Mouse (Mus musculus) ovary, adult 18-20 months (tissue): ENCODE results near the gene Rab15.

ENCODE experiments used
- DNase-seq: peaks from one replicate; pipeline ENCODE4 v3.0.0; 2022; ENCODE audit warnings: low spot score, mixed read lengths

Gene Rab15

DNA sequence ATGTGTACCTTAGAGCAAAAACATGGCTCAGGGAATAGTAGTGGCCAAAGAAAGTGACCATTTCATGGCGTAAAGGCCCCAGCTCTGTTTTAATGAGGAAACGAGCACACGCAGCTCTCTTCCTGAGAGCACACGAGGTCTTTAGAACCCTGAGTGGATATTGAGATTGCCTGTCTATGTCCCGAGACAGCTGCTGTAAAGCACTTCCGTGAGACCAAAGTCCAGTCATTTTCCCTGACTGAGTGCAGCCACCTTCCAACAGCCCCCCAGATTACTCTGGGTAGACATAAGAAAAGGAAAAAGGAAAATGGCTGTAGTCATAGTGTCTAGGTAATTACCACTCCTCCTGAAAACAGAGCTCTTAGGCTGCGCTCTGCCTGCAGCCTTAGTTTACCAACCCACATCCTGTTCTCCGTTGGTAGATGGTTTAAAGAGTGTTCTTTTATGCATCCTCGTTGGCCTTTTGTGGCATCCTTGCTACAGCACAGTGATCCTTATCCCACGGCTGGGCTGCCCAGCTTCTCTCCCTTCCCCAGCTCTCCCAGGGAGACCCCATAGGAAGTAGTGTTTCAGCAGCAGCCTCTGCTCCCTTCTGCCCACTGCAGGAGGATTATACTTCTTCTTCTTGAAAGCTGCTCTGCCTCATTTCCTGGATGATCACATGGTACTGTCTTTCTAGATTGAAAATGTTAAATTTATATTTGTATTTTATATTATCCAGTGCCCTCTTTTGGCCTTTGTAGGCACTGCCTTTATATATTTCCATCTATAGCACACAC is 44.2 kb downstream of the Rab15 start:
- DNase-seq: no peak

DNA sequence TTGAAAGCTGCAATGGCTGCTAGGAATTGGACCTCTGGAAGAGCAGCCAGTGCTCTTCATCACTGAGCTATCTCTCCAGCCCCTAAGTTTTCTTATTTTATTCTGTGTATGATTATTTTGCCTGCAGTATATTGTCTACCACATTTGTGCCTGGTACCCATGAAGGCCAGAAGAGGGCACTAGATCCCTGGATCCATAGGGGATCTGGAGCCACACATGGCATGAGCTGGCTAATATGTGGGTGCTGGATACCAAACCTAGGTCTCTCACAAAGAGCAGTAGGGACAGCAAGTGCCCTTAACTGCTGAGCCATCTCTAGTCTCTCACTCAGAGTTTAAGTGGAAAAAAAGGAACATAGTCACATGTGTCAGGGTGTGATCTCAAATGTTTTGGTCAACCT is 44.9 kb downstream of the Rab15 start:
- no peak for DNase-seq

DNA sequence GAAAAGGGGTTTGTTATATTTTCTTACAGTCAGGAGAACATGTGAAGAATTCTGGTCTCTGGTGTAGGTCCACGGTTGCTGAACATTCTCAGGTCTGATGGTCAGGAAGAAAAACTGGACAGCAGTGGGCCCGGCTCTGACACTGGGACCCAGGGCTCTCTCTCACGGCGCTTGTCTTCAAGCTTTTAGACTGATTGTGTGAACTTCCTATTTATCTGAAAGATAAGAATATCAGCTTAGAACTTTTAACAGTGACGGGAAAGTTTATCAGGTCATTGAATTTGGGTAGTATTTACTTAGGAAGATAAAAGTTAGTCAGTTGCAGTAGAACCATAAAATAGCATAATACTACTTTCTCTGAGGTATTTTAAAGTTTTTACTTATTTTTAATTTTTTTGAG is 45.8 kb downstream of the Rab15 start:
- no peak for DNase-seq

DNA sequence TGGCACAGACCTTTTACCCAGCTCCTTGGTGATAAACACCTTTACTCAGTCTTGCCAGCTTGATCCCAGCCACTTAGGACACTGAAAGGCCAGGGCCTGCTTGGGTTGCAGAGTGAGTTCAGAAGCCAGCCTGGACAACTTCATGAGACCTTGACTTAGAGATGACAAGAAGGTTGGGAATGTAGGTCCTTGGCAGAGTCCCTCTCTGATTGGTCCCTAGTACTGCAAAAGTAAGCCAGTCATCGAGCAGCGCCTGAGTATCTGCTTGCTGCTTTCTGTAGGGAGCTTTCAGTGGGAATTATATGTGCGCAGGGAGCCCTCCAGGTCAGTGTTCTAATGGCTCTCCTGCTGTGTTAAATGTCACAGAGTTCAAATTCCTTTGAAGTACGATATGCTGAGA is 47.6 kb downstream of the Rab15 start:
- DNase-seq: no peak

DNA sequence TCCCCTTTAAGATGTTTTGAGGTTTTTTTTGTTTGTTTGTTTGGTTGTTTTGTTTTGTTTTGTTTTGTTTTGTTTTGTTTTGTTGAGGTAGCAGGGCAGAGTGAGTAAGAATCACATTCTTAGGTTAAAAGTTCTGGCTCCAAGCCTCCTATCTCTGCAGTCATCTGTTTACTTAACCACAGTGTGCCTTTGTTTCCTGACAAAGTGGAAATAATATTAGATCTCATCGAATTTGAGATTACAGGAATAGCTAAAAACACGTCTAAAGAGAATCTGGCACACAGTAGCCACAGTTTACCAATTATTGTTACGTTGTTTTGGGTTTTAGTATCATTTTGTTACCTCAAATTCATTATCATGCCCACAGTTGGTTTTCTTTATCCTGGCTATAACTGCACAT is 48.1 kb downstream of the Rab15 start:
- DNase-seq: no peak

DNA sequence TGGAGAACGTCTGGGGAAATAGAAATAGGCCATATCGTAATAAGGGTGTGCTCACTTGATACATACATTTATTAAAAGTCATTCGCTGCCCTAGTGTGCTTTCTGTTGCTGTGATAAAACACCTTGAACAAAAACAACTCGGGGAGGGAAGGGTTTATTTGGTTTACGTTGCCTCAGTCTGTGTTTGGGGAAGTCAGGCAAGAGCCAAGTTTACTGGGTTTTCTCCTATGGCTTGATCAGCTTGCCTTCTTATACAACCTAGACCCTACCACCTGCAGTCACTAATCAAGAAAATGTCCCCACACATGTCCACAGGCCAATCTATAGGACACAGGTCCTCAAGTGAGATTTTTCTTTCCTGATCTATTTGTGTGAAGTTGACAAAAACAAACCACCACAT is 51.2 kb downstream of the Rab15 start:
- DNase-seq: no peak

DNA sequence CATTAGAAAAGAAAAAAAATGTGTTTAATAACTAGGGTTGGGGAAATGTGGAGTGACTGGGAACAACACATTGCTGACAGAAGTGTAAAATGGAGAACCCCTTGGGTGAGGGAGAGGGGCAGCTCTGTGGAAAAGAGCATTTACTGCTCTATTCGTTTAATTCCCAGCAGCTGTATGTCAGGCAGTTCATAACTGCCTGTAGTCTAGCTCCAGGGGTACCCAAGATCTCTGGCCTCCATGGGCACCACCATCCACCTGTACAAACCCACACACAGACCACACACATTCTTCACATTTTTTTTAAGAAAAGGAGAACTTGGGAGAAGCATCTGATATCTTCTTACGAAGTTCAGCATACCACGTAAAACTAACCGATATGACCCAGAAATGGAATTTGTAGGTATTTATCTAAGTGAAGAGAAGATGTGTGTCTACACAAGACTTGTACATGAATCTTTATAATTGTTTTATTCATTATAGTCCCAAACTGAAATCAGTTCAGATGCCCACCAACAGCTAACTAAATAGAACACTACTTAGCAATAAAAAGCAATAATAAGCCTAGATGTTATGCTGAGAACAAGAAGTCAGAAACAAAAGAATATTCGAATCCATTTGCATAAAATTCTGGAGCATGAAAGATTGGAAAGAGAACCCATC is 51.7 kb downstream of the Rab15 start:
- DNase-seq: no peak

DNA sequence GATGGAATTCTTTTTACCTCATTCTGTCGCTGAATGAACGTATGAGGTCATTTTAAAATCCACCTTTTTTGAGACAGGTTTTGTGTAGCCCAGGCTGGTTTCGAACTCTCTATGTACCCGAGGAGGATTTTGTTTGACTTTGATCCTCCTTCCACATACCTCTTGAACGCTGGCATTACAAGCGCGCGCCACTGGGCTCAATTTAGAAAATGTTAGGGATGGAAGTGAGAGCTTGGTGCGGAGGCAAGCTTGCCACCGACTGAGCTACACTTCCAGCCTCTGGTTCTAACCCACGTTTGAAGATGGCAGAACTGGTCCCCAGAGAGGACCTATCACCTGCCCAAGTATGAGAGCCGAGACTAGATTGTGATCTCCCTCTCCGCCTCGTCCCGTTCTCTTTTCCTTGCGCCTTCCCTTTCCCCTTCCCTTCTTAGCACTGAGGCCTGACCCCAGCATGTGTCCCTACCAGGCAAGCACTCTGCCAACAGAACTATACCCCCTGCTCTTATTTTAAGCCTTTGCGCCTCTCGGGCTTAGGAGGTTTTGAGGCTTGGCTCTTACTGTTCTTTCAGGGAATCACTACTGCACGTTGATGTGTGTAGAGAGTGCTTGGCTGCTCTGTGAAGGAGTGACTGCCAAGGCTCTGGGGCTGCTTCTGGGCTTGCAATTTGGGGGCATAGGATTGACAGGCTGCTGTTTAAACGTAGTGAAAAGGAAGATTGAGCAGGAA is 56.6 kb downstream of the Rab15 start:
- no peak for DNase-seq

DNA sequence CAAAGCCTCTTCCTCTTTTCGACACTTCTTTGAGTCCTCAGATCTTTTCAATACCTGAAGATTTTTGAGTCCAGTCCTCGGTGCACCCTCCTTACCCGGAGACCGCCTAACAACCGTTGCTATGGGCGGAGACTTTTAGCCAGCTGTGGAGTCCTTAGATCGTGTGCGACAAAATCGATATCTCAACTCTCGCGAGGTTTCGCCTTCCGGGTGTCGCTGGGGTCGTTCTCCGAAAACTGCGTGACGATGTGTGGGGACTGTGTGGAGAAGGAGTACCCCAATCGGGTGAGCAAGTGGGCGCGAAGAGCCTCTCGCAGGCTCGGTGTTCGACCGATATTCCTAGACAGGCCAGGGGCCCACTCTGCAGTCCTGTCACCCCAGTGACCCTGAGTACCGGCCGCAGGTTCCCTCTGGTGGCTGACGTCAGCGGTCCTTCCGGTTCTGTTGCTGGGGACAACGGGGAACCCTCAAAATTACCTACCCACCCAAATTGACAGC is 57.3 kb downstream of the Rab15 start, which contains the start of the genes Churc1 and Fntb:
TSS of gene Churc1 (plus strand) at position 185 of the 498 bp plus-strand sequence.
TSS of gene Fntb (plus strand) at position 236 of the 498 bp plus-strand sequence.
- peak; percentile 83 for DNase-seq

DNA sequence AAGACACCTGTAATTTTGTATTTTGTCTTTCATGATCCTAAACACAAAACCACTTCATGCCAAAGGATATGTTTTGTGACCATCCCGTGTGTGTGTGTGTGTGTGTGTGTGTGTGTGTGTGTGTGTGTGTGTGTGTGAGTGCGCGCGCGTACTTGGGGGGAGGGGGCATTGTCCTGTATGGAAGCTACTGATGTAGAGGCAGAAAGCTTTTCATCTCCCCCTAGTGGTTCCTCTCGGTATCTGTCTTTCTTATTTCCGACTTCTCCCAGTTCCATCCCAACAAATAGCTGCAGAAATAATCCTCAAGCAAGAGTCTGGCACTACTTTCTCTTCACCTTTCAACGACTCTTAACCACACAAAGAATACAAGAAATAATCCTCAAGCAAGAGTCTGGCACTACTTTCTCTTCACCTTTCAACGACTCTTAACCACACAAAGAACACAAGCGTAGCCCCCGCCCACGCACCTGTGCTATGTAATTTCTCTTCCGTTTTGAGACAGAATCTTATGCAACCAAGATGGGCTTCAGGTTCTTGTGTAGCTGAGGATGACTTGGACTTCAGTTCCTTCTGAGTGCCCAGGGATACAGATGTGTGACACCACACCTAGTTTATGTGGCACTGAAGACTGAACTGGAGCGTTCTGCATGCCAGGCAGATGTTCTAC is 69.9 kb downstream of the Rab15 start:
- no peak for DNase-seq

DNA sequence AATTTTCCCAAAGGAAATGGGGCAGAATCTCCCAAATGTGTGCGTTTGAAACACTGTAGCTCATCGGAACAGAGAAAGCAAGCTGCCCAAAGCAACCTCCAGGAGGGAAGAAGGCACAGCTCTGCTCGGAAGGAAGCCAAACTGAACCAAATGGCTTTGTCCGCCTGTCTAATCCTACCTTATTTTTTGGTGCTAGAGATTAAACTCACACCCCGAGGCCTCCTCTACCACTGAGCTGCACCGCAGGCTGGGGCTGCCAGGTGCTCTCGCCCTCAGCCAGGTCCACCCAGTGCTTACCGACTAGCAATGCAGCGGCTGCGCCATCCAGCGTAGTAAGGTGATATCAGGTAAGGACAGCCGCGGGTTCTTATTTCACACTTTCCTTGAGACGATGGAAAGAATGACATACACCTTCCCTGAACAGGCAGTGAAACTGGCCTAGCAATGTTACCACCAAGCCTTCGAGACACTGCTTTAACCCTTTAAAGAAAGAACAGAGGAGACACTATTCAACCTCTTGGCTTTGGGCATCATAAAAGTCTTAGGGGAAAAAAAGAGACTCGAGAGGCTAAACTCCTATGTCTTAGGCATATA is 71.7 kb downstream of the Rab15 start:
- no peak for DNase-seq
